Mouse (Mus musculus): ENCODE results near the gene Tmem132d. TPM values are rescaled to one million over a fixed set of nuclear protein-coding genes. Genes with fewer than 3 reads are reported as not detected.

Tmem132d gene
- polyA plus RNA-seq, 1 experiment, result not detected

GRCm38 (mm10) chr5:127859719-127860118 is 573.2 kb downstream of the Tmem132d start:
- no peak overlapping the region for H3K4me3 ChIP-seq (replicated peaks; ENCODE audit: control insufficient read depth, low read depth, low read length)
- no peaks in the 10 kb centered on the region for H3K4me1 ChIP-seq (ENCODE audit: control insufficient read depth, insufficient read depth, low read length)
- no peak overlapping the region for H3K27ac ChIP-seq (ENCODE audit: control insufficient read depth, insufficient read depth, low read depth, low read length, poor library complexity)
- WGBS, result 64% methylated on average over 2 of the region's 2 CpGs
- TF ChIP-seq POLR2A (IDR thresholded peaks at IDR 0.05; ENCODE audit: borderline replicate concordance, control insufficient read depth, low read depth, low read length) (no peak), CTCF (IDR thresholded peaks at IDR 0.05; ENCODE audit: control insufficient read depth, insufficient read depth, low read length) (no peak)

- no peak overlapping the region for H3K4me3 ChIP-seq (replicated peaks; ENCODE audit: control insufficient read depth, low read depth, low read length)
- 92% methylated on average over 1 of the region's 1 CpGs for WGBS
- TF ChIP-seq POLR2A (IDR thresholded peaks at IDR 0.05; ENCODE audit: borderline replicate concordance, control insufficient read depth, low read depth, low read length) (no peak), CTCF (IDR thresholded peaks at IDR 0.05; ENCODE audit: control insufficient read depth, insufficient read depth, low read length) (no peak)
- H3K4me1 ChIP-seq (ENCODE audit: control insufficient read depth, insufficient read depth, low read length), result no peaks in the 10 kb centered on the region
- no peak overlapping the region for H3K27ac ChIP-seq (ENCODE audit: control insufficient read depth, insufficient read depth, low read depth, low read length, poor library complexity)
These were observed 580.6 kb downstream of the Tmem132d start for GRCm38 (mm10) chr5:127852305-127852704.

GRCm38 (mm10) chr5:127831791-127832190 is 601.1 kb downstream of the Tmem132d start:
- no peak overlapping the region for H3K4me3 ChIP-seq (replicated peaks; ENCODE audit: control insufficient read depth, low read depth, low read length)
- no peak for TF ChIP-seq POLR2A (IDR thresholded peaks at IDR 0.05; ENCODE audit: borderline replicate concordance, control insufficient read depth, low read depth, low read length)
- TF ChIP-seq CTCF (IDR thresholded peaks at IDR 0.05; ENCODE audit: control insufficient read depth, insufficient read depth, low read length), result no peak
- 77% methylated on average over 2 of the region's 2 CpGs for WGBS
- H3K27ac ChIP-seq (ENCODE audit: control insufficient read depth, insufficient read depth, low read depth, low read length, poor library complexity), result no peak overlapping the region
- no peaks in the 10 kb centered on the region for H3K4me1 ChIP-seq (ENCODE audit: control insufficient read depth, insufficient read depth, low read length)

GRCm38 (mm10) chr5:127830831-127831230 is 602.0 kb downstream of the Tmem132d start:
- TF ChIP-seq POLR2A (IDR thresholded peaks at IDR 0.05; ENCODE audit: borderline replicate concordance, control insufficient read depth, low read depth, low read length) (no peak), CTCF (IDR thresholded peaks at IDR 0.05; ENCODE audit: control insufficient read depth, insufficient read depth, low read length) (no peak)
- WGBS, result 63% methylated on average over 1 of the region's 1 CpGs
- Histone ChIP-seq H3K4me3 (replicated peaks; ENCODE audit: control insufficient read depth, low read depth, low read length) (no peak overlapping the region), H3K4me1 (ENCODE audit: control insufficient read depth, insufficient read depth, low read length) (no peaks in the 10 kb centered on the region), H3K27ac (ENCODE audit: control insufficient read depth, insufficient read depth, low read depth, low read length, poor library complexity) (no peak overlapping the region)

GRCm38 (mm10) chr5:127828756-127829155 is 604.1 kb downstream of the Tmem132d start:
- Histone ChIP-seq H3K4me1 (ENCODE audit: control insufficient read depth, insufficient read depth, low read length) (no peaks in the 10 kb centered on the region), H3K27ac (ENCODE audit: control insufficient read depth, insufficient read depth, low read depth, low read length, poor library complexity) (no peak overlapping the region)
- 76% methylated on average over 6 of the region's 6 CpGs for WGBS

GRCm38 (mm10) chr5:127821960-127822359 is 610.9 kb downstream of the Tmem132d start:
- Histone ChIP-seq H3K4me1 (ENCODE audit: control insufficient read depth, insufficient read depth, low read length) (no peaks in the 10 kb centered on the region), H3K4me3 (replicated peaks; ENCODE audit: control insufficient read depth, low read depth, low read length) (no peak overlapping the region), H3K27ac (ENCODE audit: control insufficient read depth, insufficient read depth, low read depth, low read length, poor library complexity) (no peak overlapping the region)
- 32% methylated on average over 1 of the region's 1 CpGs for WGBS
- TF ChIP-seq CTCF (IDR thresholded peaks at IDR 0.05; ENCODE audit: control insufficient read depth, insufficient read depth, low read length) (no peak), POLR2A (IDR thresholded peaks at IDR 0.05; ENCODE audit: borderline replicate concordance, control insufficient read depth, low read depth, low read length) (no peak)

More at GRCm38 (mm10) chr5:127828756-127829155, 604.1 kb downstream of the Tmem132d start:
- TF ChIP-seq POLR2A (IDR thresholded peaks at IDR 0.05; ENCODE audit: borderline replicate concordance, control insufficient read depth, low read depth, low read length), result no peak
- no peak for TF ChIP-seq CTCF (IDR thresholded peaks at IDR 0.05; ENCODE audit: control insufficient read depth, insufficient read depth, low read length)
- H3K4me3 ChIP-seq (replicated peaks; ENCODE audit: control insufficient read depth, low read depth, low read length), result no peak overlapping the region

GRCm38 (mm10) chr5:127815292-127815691 is 617.6 kb downstream of the Tmem132d start:
- 49% methylated on average over 8 of the region's 8 CpGs for WGBS
- Histone ChIP-seq H3K4me1 (ENCODE audit: control insufficient read depth, insufficient read depth, low read length) (no peaks in the 10 kb centered on the region), H3K27ac (ENCODE audit: control insufficient read depth, insufficient read depth, low read depth, low read length, poor library complexity) (no peak overlapping the region), H3K4me3 (replicated peaks; ENCODE audit: control insufficient read depth, low read depth, low read length) (no peak overlapping the region)
- TF ChIP-seq POLR2A (IDR thresholded peaks at IDR 0.05; ENCODE audit: borderline replicate concordance, control insufficient read depth, low read depth, low read length), result no peak

GRCm38 (mm10) chr5:127807419-127807818 is 625.5 kb downstream of the Tmem132d start:
- TF ChIP-seq POLR2A (IDR thresholded peaks at IDR 0.05; ENCODE audit: borderline replicate concordance, control insufficient read depth, low read depth, low read length) (no peak), CTCF (IDR thresholded peaks at IDR 0.05; ENCODE audit: control insufficient read depth, insufficient read depth, low read length) (no peak)
- Histone ChIP-seq H3K27ac (ENCODE audit: control insufficient read depth, insufficient read depth, low read depth, low read length, poor library complexity) (no peak overlapping the region), H3K4me1 (ENCODE audit: control insufficient read depth, insufficient read depth, low read length) (no peaks in the 10 kb centered on the region), H3K4me3 (replicated peaks; ENCODE audit: control insufficient read depth, low read depth, low read length) (no peak overlapping the region)
- 79% methylated on average over 3 of the region's 3 CpGs for WGBS

- no peak for TF ChIP-seq POLR2A (IDR thresholded peaks at IDR 0.05; ENCODE audit: borderline replicate concordance, control insufficient read depth, low read depth, low read length)
- TF ChIP-seq CTCF (IDR thresholded peaks at IDR 0.05; ENCODE audit: control insufficient read depth, insufficient read depth, low read length), result no peak
- Histone ChIP-seq H3K27ac (ENCODE audit: control insufficient read depth, insufficient read depth, low read depth, low read length, poor library complexity) (no peak overlapping the region), H3K4me3 (replicated peaks; ENCODE audit: control insufficient read depth, low read depth, low read length) (no peak overlapping the region), H3K4me1 (ENCODE audit: control insufficient read depth, insufficient read depth, low read length) (no peaks in the 10 kb centered on the region)
- WGBS, result 82% methylated on average over 12 of the region's 12 CpGs
These were observed 626.0 kb downstream of the Tmem132d start for GRCm38 (mm10) chr5:127806850-127807249.
